Mouse (Mus musculus) E14TG2a.4 (cell line): ENCODE measurements at regions not wholly inside any gene's neighbourhood (a gene's known extent, or its start where the extent isn't known, plus 50 kb on each side); places are given as distances from the start of the nearest gene placed in this dataset.

ENCODE experiments used
- H3K27me3 ChIP-seq: 2 replicates; pipeline ENCODE4 v1.6.1; 2014; ENCODE audit warnings: low read length, control low read depth; ENCODE audit not compliant: insufficient read depth
- H3K36me3 ChIP-seq: 2 replicates; pipeline ENCODE4 v1.6.1; 2014; ENCODE audit warnings: low read length, control low read depth; ENCODE audit not compliant: insufficient read depth
- H3K4me1 ChIP-seq: replicated peaks from 2 replicates; pipeline ENCODE4 v1.6.1; 2014; ENCODE audit warnings: low read depth, low read length, control low read depth
- H3K4me3 ChIP-seq: replicated peaks from 2 replicates; pipeline ENCODE4 v1.5.1; 2014; ENCODE audit warnings: mild to moderate bottlenecking, low read length
- H3K9me3 ChIP-seq: 2 replicates; pipeline ENCODE4 v1.6.1; 2014; ENCODE audit warnings: low read length, control low read depth
- CTCF ChIP-seq: conservative IDR thresholded peaks from 2 replicates; pipeline ENCODE4 v1.5.1; 2014; ENCODE audit warnings: low read length
- NANOG ChIP-seq: IDR thresholded peaks from 2 replicates; pipeline ENCODE4 v1.6.1; 2014; ENCODE audit warnings: borderline replicate concordance, low read length, mixed read lengths
- POU5F1 ChIP-seq: IDR thresholded peaks from 2 replicates; pipeline ENCODE4 v1.6.1; 2014; ENCODE audit warnings: low read length, borderline replicate concordance

- Histone ChIP-seq H3K36me3 (no peaks in the 10 kb centered on the region), H3K4me3 (no peak overlapping the region), H3K27me3 (no peaks in the 10 kb centered on the region), H3K4me1 (peaks cover 5% of the 10 kb centered on the region; the same call in 1 of the 2 replicates), H3K9me3 (no peaks in the 10 kb centered on the region)
- TF ChIP-seq NANOG (no peak), POU5F1 (no peak), CTCF (no peak)
Observed at GRCm38 (mm10) chr1:77600509-77600908, 85.6 kb upstream of the Epha4 start.

GRCm38 (mm10) chr1:77592649-77593048, 77.8 kb upstream of the Epha4 start:
- no peak overlapping the region for H3K4me3 ChIP-seq
- no peaks in the 10 kb centered on the region for H3K36me3 ChIP-seq
- H3K4me1 ChIP-seq, result no peaks in the 10 kb centered on the region; the same call in 1 of the 2 replicates
- H3K9me3 ChIP-seq, result no peaks in the 10 kb centered on the region
- TF ChIP-seq NANOG, result no peak
- no peak for TF ChIP-seq CTCF
- no peak for TF ChIP-seq POU5F1
- no peaks in the 10 kb centered on the region for H3K27me3 ChIP-seq

GRCm38 (mm10) chr1:77592248-77592647, 77.4 kb upstream of the Epha4 start:
- H3K27me3 ChIP-seq, result no peaks in the 10 kb centered on the region
- no peaks in the 10 kb centered on the region for H3K4me1 ChIP-seq
- no peak overlapping the region for H3K4me3 ChIP-seq
- TF ChIP-seq NANOG, result no peak
- no peak for TF ChIP-seq CTCF
- no peak for TF ChIP-seq POU5F1
- H3K9me3 ChIP-seq, result no peaks in the 10 kb centered on the region
- H3K36me3 ChIP-seq, result no peaks in the 10 kb centered on the region

- H3K36me3 ChIP-seq, result no peaks in the 10 kb centered on the region
- peaks cover 12% of the 10 kb centered on the region for H3K4me1 ChIP-seq
- TF ChIP-seq NANOG, result no peak
- no peak for TF ChIP-seq POU5F1
- peak; percentile 64 for TF ChIP-seq CTCF
- no peaks in the 10 kb centered on the region for H3K27me3 ChIP-seq
- H3K4me3 ChIP-seq, result no peak overlapping the region
- H3K9me3 ChIP-seq, result no peaks in the 10 kb centered on the region
Observed at GRCm38 (mm10) chr1:77589423-77589822, 74.5 kb upstream of the Epha4 start.

- Histone ChIP-seq H3K9me3 (no peaks in the 10 kb centered on the region), H3K4me3 (no peak overlapping the region), H3K27me3 (no peaks in the 10 kb centered on the region), H3K36me3 (no peaks in the 10 kb centered on the region), H3K4me1 (peaks cover 12% of the 10 kb centered on the region)
- TF ChIP-seq POU5F1 (no peak), CTCF (no peak), NANOG (no peak)
Observed at GRCm38 (mm10) chr1:77585520-77585919, 70.6 kb upstream of the Epha4 start.

- no peak for TF ChIP-seq NANOG
- TF ChIP-seq POU5F1, result no peak
- no peak for TF ChIP-seq CTCF
- no peaks in the 10 kb centered on the region for H3K4me1 ChIP-seq
- no peak overlapping the region for H3K4me3 ChIP-seq
- no peaks in the 10 kb centered on the region for H3K9me3 ChIP-seq
- no peaks in the 10 kb centered on the region for H3K36me3 ChIP-seq
- no peaks in the 10 kb centered on the region for H3K27me3 ChIP-seq
Observed at GRCm38 (mm10) chr1:77568081-77568480, 53.2 kb upstream of the Epha4 start.

GRCm38 (mm10) chr1:77567657-77568056, 52.8 kb upstream of the Epha4 start:
- Histone ChIP-seq H3K9me3 (no peaks in the 10 kb centered on the region), H3K36me3 (no peaks in the 10 kb centered on the region), H3K4me1 (no peaks in the 10 kb centered on the region), H3K27me3 (no peaks in the 10 kb centered on the region), H3K4me3 (no peak overlapping the region)
- TF ChIP-seq CTCF (no peak), POU5F1 (no peak), NANOG (no peak)
